Mouse (Mus musculus) thymus, postnatal 25 days (tissue): Measurements from ENCODE around the gene Canx.
"Not testable (repeated sequence)": the region's sequence is repeated elsewhere in the genome, so short reads cannot be mapped to it uniquely, and the experiment has no call there.

Experiments
- DNase-seq: peaks from one replicate; pipeline ENCODE4 v3.0.0; 2022

The Canx gene

GRCm38 (mm10) chr11:50329378-50329777 lies 3.9 kb upstream of the Canx start:
- no peak for DNase-seq

- DNase-seq = no peak
Measured at GRCm38 (mm10) chr11:50328075-50328625, 2.7 kb upstream of the Canx start.

DNA sequence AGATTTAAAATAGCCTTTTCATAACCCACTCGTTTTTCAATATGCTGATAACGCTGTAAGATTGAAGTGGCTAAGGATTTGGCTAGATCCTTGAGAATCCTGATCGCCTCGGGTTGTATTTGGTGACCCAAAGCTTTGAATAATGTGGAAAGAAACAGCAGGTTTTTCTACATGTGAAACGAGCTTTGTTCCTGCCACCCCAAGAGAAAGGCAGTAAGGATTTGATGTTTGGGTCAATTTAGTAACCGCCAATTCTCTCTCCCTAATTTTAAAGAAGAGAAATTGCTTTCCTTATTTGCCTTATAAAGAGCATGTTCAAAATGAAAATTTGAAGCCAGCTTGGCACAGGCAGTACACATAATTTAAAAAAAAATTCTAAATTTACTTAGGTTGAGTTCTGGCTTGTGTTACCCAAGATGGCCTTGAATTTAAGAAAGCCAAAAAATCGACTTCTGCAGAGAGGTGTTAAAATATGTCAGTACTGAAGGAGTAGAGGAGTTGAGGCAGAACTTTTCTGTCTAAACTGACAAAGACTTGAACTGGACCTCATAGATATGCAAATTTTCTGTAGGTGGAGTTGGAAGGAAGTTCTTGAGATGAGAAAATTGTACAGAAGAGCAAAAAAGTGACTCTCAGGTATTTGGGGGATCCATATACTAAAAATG lies 961 bp upstream of the Canx start:
- DNase-seq = no peak

- no peak for DNase-seq
Measured at GRCm38 (mm10) chr11:50324751-50325471, 562 bp downstream of the Canx start.

- no peak for DNase-seq
Measured at GRCm38 (mm10) chr11:50323843-50324242, 1.6 kb downstream of the Canx start.

GRCm38 (mm10) chr11:50322345-50322744 lies 3.1 kb downstream of the Canx start:
- no peak for DNase-seq

DNA sequence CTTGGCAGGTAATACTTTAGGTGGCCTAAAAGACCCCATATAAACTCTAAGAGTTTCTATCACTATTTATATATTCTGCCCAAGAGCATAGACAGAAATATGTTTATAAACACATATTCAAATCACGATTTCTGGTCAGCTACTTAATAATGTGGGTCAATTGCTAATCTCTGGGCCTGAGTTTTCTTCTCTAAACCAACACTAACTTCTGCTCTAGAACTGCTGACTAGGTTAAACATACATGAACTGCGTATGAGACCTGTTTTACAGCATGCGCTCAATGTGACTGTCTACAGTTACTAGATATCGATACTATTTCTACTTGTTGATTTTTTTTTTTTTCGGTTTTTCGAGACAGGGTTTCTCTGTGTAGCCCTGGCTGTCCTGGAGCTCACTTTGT lies 4.2 kb downstream of the Canx start:
- DNase-seq = no peak

DNA sequence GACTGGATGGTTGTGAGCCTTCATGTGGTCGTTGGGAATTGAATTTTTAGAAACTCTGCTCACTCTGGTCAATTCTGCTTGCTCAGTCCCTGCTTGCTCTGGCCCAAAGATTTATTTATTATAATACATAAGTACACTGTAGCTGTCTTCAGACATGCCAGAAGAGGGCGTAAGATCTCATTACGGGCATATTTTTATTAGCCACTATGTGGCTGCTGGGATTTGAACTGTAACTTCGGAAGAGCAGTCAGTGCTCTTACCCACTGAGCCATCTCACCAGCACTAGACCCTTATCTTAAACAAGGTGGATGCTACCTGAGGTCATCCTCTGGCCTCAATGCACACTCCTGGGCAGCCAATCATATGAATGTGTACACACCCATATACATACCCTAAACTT lies 6.1 kb downstream of the Canx start:
- not testable (repeated sequence) for DNase-seq

DNA sequence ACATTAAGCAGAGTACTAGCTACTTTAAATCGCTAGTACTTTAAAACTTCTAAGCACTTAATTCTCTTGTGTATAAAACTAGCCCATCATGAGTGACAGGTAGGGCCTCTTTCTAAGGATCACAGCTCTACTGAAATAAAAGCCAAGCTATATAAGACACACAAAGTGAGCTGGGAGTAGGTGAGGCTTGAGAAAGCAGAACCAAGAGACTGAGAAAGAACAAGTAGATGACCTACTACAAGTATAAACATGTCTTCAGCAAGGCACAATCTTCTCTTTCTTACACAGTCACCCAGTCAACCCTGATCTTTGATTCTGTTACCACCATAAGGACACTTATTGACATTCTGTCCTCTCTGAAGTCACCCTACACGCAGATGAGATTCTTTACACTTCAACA lies 12.7 kb downstream of the Canx start:
- no peak for DNase-seq

DNA sequence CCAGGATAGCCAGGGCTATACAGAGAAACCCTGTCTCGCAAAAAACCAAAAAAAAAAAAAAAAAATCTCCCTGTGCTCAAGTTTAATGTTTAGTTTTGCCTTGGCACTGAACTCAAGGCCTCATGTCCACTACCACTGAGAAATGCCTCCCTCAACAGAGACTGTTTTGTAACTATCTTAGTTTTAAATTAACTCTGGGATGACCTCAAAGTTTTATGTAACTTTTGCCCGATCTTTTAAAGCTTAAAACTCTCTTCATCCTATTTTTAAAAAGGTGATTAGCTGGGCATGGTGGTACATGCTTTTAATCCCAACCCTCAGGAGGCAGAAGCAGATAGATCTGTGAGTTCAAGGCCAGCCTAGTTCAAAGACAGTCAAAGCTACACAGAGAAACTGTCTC lies 22.1 kb downstream of the Canx start:
- no peak for DNase-seq

DNA sequence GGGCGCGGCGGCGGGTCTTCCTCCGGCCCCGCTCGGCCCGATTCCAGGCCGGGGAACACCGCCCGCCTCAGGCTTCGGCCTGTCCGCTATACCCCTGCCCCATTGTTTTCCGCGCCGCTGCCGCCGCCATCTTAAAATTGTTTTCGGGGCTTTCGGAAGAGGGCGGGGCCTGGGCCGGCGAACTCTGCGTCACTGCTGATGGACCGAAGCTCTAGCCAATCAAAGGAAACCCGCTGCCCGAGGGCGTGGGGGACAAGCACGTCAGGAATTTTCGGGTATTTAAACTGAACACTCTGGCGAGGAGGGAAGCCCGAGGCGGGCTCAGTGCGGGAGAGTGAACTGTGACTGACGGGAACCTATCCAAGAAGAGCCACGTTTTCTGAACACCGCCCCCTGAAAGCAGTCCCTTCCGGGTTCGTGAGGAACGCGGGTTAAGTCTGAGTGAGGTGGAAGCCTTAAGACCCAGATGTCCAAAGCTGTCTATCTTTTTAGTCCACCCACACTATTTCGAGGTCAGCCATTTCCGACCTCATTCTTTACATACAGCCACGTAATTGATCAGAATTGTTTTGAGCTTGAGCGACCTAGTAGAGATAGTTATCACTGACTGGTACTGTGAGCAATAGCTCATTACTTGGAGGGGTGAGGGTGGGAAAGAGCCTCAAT lies 33.1 kb downstream of the Canx start, which contains the start of gene Maml1:
Maml1 (minus strand) TSS at position 122 of the 666 bp plus-strand sequence.
- peak; percentile 95 for DNase-seq

- DNase-seq = peak; percentile 61
Measured at GRCm38 (mm10) chr11:50291321-50292165, 33.9 kb downstream of the Canx start.

DNA sequence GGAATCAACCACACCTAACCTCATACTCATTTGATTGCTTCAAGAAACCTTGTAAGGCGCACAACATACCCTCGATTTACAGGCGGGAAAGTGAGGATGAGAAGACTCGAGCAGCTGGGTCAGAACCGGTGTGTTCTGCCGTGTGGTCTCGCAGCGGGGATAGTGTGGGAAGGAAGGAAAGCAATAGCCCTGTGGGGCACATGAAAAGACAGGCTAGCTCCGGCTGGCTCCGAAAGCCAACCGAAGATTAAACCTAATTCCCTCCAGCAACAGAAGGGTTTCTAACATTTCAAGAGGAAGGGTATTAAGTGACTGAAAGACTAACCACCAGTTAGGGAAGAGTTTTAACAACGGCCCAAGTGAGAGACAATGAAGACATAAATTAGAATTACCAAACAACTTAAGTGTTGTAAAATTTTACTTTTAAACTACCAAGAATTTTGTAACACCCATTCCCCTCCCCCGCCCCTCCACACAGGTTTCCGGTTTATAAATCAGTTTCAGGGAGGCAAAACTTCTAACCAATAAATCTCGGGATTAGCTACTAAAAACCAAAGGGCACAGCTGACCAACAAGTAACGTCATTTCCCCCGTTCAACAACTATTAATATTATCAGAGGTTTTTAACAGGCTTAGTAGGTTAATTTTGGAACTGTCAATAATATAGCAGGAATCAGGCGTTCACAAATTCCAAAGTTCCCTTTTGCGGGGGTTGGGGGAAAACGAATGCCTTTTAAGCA lies 34.8 kb downstream of the Canx start:
- no peak for DNase-seq

DNA sequence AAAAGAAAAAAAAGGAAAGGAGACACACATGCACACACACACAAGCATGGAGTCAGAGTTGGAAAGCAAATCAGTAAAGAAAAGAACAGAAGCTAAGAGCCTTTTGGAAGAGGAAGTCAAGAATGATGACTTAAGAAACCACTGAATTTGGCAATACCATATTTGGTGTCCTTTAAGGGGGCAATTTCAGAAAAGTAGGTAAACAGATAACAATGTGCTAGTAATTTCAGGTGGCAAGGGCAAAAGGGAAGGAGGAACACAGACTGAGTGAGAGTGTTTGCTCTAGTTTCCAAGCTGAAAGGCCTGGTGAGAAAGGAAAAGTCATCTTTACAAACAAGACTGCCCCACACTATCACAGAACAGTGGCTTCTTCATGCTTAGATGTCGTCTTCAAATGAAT lies 39.0 kb downstream of the Canx start:
- no peak for DNase-seq

DNA sequence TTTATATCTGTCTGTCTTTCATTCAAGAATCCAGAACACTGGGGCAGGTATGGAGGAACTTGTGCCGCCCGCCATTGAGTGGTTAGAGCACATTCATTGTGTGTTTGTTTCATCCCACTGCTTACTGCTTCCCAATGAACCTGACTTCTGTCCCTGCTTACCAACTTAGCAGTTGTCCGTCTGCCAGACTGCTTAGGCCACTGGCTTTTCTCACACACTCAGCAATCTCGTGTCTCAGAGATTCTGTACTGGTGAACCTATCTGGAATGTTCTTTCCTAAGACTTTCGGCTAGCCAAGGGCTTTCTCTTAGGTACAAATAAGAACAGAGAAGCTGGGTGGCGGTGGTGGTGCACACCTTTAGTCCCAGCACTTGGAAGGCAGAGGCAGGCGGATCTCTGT lies 39.8 kb downstream of the Canx start:
- DNase-seq = no peak

DNA sequence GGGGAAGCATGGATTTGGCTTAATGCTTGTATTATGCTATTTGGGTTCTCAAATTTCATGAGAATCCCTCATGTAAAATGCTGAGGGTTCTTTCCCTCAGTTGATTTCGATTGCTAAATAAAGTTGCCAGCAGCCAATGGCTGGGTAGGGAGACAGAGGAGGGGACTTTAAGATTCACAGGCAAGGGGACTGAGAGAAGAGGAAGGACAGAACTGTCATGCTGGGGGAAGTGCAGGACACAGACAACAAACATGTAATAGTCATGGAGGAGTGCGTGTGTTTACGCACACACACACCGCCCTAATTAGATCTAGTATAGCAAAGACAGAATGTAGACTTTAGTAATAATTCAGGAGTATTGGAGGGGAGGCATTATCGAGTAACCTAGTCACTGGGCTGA lies 40.2 kb downstream of the Canx start:
- DNase-seq = no peak

- DNase-seq = peak; percentile 20
Measured at GRCm38 (mm10) chr11:50280053-50280452, 45.4 kb downstream of the Canx start.

DNA sequence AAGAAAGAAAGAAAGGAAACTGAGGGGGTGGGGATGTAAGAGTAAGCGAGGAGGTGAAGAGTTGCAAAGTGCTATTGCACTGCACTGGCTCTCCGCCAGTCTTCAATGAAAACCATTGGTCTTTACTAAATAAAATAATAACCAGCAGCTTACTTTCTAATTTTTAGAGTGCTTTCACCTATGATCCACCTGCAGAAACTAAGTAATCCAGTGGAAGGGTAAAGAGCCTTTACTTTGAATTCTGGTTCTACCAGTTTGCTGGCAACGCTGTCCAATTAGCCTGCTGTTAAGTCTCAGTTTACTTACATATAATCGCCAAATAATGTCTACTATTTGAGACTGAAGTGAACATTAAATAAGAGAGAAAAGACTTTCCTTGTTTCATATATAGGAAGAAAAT lies 46.5 kb downstream of the Canx start:
- DNase-seq = no peak

DNA sequence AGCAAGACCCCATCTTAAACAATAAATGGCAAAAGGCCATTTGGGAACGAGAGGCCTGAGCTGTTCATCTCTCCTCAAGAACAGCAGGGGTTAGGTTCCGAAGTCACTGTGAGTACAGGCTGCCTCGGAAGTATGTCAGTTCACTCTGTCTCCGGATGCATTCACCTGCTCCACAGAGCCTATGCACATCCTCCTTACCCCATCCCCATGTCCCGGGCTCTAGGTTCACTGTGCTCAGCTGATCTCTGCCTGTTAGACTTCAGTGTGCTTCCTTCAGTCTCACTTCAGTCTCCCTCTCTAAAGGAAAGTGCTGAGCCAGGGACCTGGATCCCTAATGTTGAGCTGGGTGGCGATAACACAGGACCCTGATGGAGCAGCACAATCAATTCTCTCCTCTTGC lies 47.8 kb downstream of the Canx start:
- no peak for DNase-seq

- DNase-seq = no peak
Measured at GRCm38 (mm10) chr11:50277025-50277424, 48.4 kb downstream of the Canx start.

- DNase-seq = no peak
Measured at GRCm38 (mm10) chr11:50275568-50276151, 49.8 kb downstream of the Canx start.

DNA sequence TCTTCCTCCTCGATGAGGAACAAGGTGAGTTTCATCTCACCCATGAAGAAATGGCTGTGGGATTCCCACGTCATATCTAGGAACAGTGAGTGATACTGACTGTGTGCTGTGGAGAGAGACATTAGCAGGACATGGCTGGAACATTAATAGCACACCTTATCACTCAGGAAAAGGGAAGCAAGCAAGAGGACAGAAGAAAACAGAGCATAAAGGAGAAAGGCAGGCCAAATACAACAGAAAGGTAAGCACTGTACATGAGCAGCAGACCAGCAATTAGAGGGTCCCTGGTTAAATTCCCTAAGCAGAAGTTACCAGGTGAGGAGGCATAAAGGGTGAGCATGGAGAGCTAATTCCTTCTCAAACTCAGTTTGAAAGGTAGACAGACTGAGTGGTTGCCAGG lies 50.4 kb downstream of the Canx start:
- no peak for DNase-seq
